Mouse (Mus musculus) lung, embryonic 16.5 days (tissue): ENCODE measurements at regions not wholly inside any gene's neighbourhood (a gene's known extent, or its start where the extent isn't known, plus 50 kb on each side); places are given as distances from the start of the nearest gene placed in this dataset.

Experiments
- ATAC-seq: fragments of 200-750 bp; cut with Nextera tagmentation; 2 replicates; pipeline ENCODE4 v1.8.0; 2017; ENCODE audit warnings: low read depth, mild to moderate bottlenecking, moderate library complexity
- H3K27ac ChIP-seq: fragments of 300-500 bp; sonication (generic); 2 replicates; pipeline ENCODE4 v1.5.1; 2014; ENCODE audit warnings: mild to moderate bottlenecking, control low read depth, low read length
- H3K27me3 ChIP-seq: fragments of 300-500 bp; sonication (generic); 2 replicates; pipeline ENCODE4 v1.6.1; 2014; ENCODE audit warnings: low read depth, low read length, mixed read lengths; ENCODE audit not compliant: control insufficient read depth, insufficient read depth
- H3K36me3 ChIP-seq: fragments of 300-500 bp; sonication (generic); 2 replicates; pipeline ENCODE4 v1.6.1; 2014; ENCODE audit warnings: low read length; ENCODE audit not compliant: control insufficient read depth, insufficient read depth
- H3K4me1 ChIP-seq: fragments of 300-500 bp; sonication (generic); replicated peaks from 2 replicates; pipeline ENCODE4 v1.6.1; 2014; ENCODE audit warnings: low read length, mixed read lengths; ENCODE audit not compliant: control insufficient read depth, insufficient read depth
- H3K4me2 ChIP-seq: fragments of 300-500 bp; sonication (generic); 2 replicates; pipeline ENCODE4 v1.6.1; 2014; ENCODE audit warnings: low read depth, low read length, control low read depth
- H3K4me3 ChIP-seq: fragments of 300-500 bp; sonication (generic); 2 replicates; pipeline ENCODE4 v1.5.1; 2014; ENCODE audit warnings: mild to moderate bottlenecking, low read length, control low read depth
- H3K9ac ChIP-seq: fragments of 300-500 bp; sonication (generic); 2 replicates; pipeline ENCODE4 v1.6.1; 2014; ENCODE audit warnings: low read length, control low read depth
- H3K9me3 ChIP-seq: fragments of 300-500 bp; sonication (generic); 2 replicates; pipeline ENCODE4 v1.6.1; 2016; ENCODE audit warnings: low read length; ENCODE audit not compliant: control insufficient read depth
- WGBS: fragments of 180-500 bp; shearing (Covaris S2); extraction: QIAGEN DNeasy Blood & Tissue Kit; methylation state at CpG from one replicate; pipeline ENCODE4 v1.1.7; 2014; 5-methylcytosine and 5-hydroxymethylcytosine counted together

DNA sequence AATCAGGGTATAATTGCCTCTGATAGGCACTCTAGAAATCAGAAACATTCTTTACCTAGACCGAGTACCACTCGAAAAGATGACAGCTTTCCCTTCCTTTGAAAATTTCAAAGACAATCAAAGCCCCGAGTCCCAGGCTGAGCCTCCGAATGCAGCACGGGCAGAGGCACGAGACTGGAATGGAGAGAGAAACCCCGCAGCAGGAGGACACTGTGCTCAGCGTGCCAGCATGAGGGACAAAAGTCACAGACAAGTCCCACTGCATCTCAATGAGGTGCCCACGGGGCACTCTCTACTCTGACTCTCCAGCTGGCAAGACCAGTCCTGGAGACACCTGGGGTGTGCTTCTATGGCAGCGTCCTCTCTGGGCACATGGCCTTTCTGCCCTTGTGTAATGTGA lies 454.3 kb upstream of the Cdh4 start:
- Histone ChIP-seq H3K27me3 (no peaks in the 10 kb centered on the region), H3K4me1 (peaks cover 5% of the 10 kb centered on the region), H3K27ac (no peak overlapping the region), H3K4me3 (no peak overlapping the region), H3K9me3 (no peaks in the 10 kb centered on the region), H3K4me2 (no peak overlapping the region), H3K36me3 (no peaks in the 10 kb centered on the region), H3K9ac (no peak overlapping the region)
- no peak for ATAC-seq
- 51% methylated on average over 10 of the region's 10 CpGs for whole genome bisulfite sequencing

DNA sequence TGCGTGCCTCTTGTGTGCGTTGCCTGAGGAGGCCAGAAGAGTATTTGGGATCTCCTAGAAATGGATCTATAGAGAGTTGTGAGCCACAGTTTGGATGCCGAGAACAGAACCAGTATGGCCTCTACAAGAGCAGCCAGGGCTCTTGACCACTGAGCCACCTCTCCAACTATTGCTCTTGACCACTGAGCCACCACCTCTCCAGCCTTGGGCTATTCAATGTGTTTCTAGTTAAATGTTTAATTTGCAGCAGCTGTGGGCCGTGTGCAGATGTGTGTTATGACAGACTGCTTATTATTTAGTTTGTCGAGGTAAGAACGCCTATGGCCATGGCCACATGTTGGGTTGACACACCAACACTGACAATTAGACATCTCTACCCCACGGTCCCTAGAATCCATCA lies 452.9 kb upstream of the Cdh4 start:
- H3K27me3 ChIP-seq: no peaks in the 10 kb centered on the region
- no peaks in the 10 kb centered on the region for H3K9me3 ChIP-seq
- no peak overlapping the region for H3K4me2 ChIP-seq
- WGBS: 71% methylated on average over 7 of the region's 7 CpGs
- H3K4me3 ChIP-seq: no peak overlapping the region
- H3K27ac ChIP-seq: no peak overlapping the region
- peaks cover 5% of the 10 kb centered on the region for H3K4me1 ChIP-seq
- ATAC-seq: no peak
- no peaks in the 10 kb centered on the region for H3K36me3 ChIP-seq
- no peak overlapping the region for H3K9ac ChIP-seq

DNA sequence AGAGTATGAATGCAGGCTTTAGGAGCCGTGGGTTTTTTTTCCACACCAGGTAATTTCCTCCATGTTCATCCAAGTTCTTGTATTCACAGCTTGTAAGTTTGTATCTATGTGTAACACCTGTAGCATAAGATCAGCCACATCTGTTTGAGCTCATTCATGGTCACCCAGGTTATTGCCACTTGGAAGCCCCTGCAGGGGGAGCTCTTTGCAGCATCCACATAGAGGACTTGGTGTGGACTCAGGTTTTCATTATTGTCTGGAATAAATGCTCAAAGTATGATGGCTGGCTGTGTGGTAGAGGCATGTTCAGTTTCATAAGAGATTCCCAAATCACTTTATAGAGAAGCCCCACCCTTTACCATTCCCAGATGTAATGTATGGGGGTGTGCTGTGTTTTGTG lies 452.4 kb upstream of the Cdh4 start:
- no peak overlapping the region for H3K4me3 ChIP-seq
- no peak overlapping the region for H3K27ac ChIP-seq
- H3K4me2 ChIP-seq: no peak overlapping the region
- 76% methylated on average over 1 of the region's 1 CpGs for WGBS
- no peak for ATAC-seq
- no peaks in the 10 kb centered on the region for H3K9me3 ChIP-seq
- H3K27me3 ChIP-seq: no peaks in the 10 kb centered on the region
- H3K9ac ChIP-seq: no peak overlapping the region
- H3K4me1 ChIP-seq: peaks cover 4% of the 10 kb centered on the region
- H3K36me3 ChIP-seq: no peaks in the 10 kb centered on the region

DNA sequence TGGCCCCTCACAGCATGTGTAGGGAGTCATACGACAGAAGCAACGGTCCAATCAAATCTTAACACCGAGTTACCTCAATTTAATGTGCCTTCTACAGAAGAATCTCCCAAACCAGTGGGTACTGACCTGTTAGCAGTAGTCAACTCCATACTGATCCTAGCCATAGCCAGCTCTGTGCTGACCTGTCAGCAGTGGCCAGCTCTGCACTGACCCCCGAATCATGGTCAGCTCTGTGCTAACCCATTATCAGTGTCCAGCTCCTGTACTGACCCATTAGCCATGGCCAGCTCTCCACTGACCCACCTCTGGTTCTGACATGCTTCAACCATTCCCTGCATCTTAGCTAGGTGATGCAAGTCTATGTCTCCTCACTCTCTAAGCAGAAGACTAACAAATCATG lies 451.3 kb upstream of the Cdh4 start:
- Histone ChIP-seq H3K27me3 (no peaks in the 10 kb centered on the region), H3K9ac (no peak overlapping the region), H3K9me3 (no peaks in the 10 kb centered on the region), H3K36me3 (no peaks in the 10 kb centered on the region), H3K27ac (no peak overlapping the region), H3K4me3 (no peak overlapping the region), H3K4me1 (no peaks in the 10 kb centered on the region; the same call in 1 of the 2 replicates), H3K4me2 (no peak overlapping the region)
- 80% methylated on average over 4 of the region's 4 CpGs for WGBS
- ATAC-seq: no peak

DNA sequence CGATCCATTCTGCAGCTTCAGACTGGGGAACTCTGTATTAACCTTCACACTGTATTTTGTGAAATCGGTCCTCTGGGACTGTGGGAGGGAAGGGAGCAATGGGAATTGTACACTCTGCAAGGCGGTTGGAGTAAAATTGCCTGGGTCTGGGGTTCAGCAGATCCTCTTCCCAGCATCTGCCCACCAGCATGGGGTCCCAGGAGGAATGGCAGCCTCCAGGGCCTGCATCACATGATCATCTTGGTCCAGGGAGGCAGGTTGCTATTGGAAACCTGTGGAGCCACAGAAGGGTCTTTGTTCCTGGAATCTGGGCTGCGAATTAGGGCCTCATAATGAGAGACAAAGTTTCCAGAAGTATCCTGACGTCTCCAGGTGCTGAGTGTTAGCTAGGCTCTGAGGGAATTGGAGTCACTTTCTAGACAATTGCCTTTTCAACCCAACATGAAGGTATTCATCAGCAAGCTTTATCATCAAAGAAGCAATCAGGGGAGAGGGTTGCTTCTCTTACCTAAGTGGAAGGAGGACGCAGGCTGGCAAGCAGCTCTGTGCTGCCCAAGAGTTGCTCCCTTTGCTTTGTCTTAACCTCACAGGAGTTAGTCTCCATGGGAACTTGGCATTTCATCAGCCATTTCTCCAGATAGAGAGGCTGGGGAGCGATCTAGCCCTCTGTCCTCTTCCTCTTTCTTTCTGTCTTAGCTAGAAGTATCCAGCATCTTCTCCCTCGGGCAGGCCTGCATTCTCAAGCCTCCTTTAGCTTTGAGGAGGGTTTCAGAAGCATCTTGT lies 449.7 kb upstream of the Cdh4 start:
- Histone ChIP-seq H3K9me3 (no peaks in the 10 kb centered on the region), H3K4me3 (no peak overlapping the region), H3K27ac (no peak overlapping the region), H3K27me3 (no peaks in the 10 kb centered on the region), H3K4me2 (no peak overlapping the region), H3K4me1 (no peaks in the 10 kb centered on the region; the same call in 1 of the 2 replicates), H3K36me3 (no peaks in the 10 kb centered on the region), H3K9ac (no peak overlapping the region)
- WGBS: 65% methylated on average over 8 of the region's 8 CpGs
- ATAC-seq: no peak

DNA sequence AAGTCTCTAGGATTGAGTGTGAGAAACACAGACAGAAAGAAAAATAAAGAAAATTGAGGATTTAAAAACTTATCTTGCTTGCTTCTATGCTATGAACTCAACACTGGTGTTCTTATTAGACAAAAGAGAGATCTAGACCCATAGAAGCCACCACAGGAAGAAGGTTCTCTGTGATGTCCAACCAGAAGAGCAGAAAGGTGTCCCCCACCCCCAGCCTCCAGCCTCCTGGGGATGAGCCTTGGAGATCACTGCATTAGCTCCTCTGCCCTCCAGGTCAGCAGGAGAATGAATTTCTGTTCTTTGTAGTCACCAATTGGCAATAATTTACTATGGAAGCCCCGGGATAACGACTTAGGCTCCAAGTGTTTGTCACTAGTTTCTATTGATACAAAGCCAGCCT lies 444.3 kb upstream of the Cdh4 start:
- Histone ChIP-seq H3K4me3 (no peak overlapping the region), H3K9ac (no peak overlapping the region), H3K4me2 (no peak overlapping the region), H3K4me1 (no peaks in the 10 kb centered on the region), H3K27me3 (no peaks in the 10 kb centered on the region), H3K27ac (no peak overlapping the region), H3K36me3 (no peaks in the 10 kb centered on the region), H3K9me3 (no peaks in the 10 kb centered on the region)
- no peak for ATAC-seq
- 69% methylated on average over 2 of the region's 2 CpGs for WGBS

DNA sequence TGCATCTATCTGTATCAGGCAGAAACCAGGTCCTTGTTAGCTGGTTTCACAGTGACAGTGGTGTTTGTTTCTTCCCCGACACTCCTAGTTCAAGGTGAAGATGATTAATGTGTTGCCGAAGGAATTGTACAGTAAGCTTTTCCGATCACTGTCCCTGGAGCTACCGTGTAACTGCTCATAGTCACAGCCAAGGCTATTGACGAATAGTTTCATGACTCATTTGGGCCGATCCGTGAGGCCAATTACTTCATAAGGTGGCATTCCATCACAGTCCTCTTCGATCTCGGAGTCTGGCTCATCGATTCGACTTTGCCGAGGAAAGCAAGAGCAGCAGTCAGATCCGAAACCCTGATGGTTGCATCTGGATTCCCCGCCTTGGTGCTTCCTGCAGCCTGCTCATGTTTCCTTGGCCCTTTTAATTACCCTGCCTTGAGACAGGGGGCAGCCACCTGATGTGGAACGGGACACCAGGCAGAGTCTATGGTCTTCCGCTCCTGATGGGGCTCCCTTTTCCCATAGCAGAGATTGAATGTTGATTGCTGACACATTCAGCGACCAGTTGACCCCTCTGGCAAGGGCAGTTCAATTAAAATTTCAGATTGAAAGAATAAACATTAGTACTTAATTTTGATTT lies 441.7 kb upstream of the Cdh4 start:
- H3K36me3 ChIP-seq: no peaks in the 10 kb centered on the region
- H3K4me2 ChIP-seq: no peak overlapping the region
- H3K27me3 ChIP-seq: no peaks in the 10 kb centered on the region
- no peaks in the 10 kb centered on the region for H3K9me3 ChIP-seq
- no peak overlapping the region for H3K27ac ChIP-seq
- H3K4me1 ChIP-seq: no peaks in the 10 kb centered on the region
- no peak overlapping the region for H3K9ac ChIP-seq
- ATAC-seq: no peak
- WGBS: 71% methylated on average over 17 of the region's 17 CpGs
- H3K4me3 ChIP-seq: no peak overlapping the region

DNA sequence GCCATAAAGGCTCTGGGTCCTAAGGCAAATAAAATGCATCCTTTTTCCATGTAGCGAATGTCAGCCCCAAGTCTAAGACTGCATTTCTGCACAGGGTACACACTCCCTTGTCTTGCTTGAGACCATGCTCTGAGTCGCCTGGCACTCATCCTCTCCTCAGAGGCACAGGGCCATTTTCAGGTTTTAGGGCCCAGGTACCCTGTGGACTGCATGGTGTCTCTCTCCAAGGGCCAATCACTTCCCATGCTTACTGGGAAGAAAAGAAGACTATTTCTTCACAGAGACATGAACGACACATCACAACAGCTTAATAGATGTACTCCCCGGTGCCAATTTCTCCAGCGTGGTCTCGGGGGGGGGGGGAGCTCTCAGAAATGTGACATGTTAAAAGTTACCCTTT lies 434.5 kb upstream of the Cdh4 start:
- Histone ChIP-seq H3K9ac (no peak overlapping the region), H3K27ac (no peak overlapping the region), H3K27me3 (no peaks in the 10 kb centered on the region), H3K4me1 (no peaks in the 10 kb centered on the region), H3K4me2 (no peak overlapping the region), H3K36me3 (no peaks in the 10 kb centered on the region), H3K9me3 (no peaks in the 10 kb centered on the region), H3K4me3 (no peak overlapping the region)
- 81% methylated on average over 6 of the region's 6 CpGs for WGBS
- ATAC-seq: no peak

DNA sequence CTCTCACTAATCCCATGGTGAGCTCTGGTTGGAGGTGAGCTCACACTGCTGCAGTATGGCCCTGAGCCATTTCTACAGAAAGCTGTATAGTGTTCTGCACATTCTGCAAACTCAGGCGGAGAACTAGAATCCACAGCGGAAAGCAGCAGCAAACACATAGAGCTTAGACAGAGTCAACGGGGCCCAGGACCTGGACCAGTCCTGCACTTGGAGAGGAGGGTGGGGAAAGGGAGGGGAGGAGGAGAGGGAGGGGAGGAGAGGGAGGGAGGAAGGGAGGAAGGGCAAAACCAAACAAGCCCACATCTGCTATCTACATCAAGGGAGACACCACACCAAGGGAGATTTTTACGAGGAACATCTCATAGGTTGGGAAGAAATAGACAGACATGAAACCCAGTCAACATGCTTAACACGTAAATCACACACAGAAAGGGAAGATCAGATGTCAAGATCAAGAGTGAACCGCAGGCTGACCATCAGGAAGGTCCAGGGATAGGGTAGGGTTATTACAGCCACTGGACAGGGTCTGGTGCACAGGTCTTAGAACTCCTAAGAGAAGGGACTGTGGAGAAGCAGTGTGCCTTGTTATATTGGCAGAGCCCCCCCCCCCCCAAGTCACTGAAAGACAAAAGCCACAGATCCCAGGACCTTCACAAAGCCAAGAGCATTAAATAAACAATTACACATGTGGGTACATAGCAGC lies 428.2 kb upstream of the Cdh4 start:
- Histone ChIP-seq H3K4me1 (peaks cover 3% of the 10 kb centered on the region; the same call in 1 of the 2 replicates), H3K27me3 (no peaks in the 10 kb centered on the region), H3K27ac (no peak overlapping the region), H3K9me3 (no peaks in the 10 kb centered on the region), H3K9ac (no peak overlapping the region), H3K4me2 (no peak overlapping the region), H3K4me3 (no peak overlapping the region), H3K36me3 (no peaks in the 10 kb centered on the region)
- 60% methylated on average over 6 of the region's 6 CpGs for whole genome bisulfite sequencing
- no peak for ATAC-seq
